Mouse (Mus musculus) natural killer cell, adult 2 months (primary cell): ENCODE measurements at regions not wholly inside any gene's neighbourhood (a gene's known extent, or its start where the extent isn't known, plus 50 kb on each side); places are given as distances from the start of the nearest gene placed in this dataset.
A peak's percentile ranks its signal among the peaks of the same experiment; 100 is the strongest.

Experiments
- DNase-seq, 2 experiments: peaks; one replicate each; pipeline ENCODE4 v3.0.0; 2022; ENCODE audit warnings: low spot score in 2 of 2

DNA sequence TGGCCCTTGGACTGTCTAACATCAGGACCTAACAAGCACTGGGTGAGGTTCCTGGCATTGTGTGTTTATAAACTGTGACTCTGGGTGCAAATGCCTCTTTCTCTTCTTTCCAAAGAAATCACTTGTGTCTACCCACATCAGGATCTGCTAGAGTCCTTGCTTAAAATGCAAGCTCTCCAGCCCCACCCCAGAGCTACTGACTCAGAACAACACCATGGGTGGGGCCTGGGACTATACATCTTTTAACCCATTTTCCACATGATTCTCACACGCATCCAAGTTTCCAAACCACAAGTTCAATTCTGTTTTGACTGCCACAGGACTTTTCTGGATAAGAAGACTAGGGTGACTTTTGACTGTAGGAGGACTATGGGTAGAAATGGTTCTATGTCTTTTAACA is 88.7 kb upstream of the 4930412O13Rik start:
- DNase-seq, result no peak

DNA sequence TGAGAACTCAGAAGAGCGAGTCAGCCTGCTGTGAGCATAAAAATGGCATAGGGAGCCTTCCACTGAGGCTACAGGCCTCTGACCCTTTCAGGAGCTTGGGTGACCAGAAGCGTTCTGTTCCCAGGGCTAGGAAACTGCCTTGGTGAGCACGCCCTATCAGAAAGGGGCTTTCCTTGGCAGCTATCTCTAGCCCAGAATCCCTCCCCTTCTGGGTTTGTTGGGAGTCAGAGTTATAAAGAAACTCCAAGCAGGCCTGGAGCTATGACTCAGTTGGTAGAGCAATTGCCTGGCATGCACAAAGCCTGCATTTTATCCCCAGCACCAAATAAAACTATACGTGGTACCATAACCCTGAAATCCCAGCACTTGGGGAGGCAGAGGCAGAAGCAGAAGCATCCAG is 85.7 kb upstream of the 4930412O13Rik start:
- DNase-seq, result no peak

- DNase-seq, result peak; percentile 57 to 74
Observed at GRCm38 (mm10) chr2:9801484-9801883, 79.6 kb upstream of the 4930412O13Rik start.

DNA sequence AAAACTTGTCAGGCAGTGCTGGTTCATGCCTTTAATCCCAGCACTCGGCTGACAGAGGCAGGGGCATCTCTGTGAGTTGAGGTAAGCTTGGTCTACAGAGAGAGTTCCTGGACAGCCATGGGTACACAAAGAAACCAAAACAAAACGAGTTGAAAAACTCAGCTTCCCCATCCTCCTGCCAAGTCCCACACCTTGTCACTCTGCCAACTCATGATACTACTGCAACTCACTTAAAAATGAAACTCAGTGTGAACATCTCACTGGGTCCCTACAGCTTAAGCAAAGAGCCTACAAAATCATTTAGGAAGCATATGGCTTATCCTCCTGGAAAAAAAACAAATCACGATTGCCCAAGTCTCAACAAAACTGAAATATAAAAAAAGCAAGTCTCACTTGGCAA is 76.7 kb upstream of the 4930412O13Rik start:
- DNase-seq, result no peak

DNA sequence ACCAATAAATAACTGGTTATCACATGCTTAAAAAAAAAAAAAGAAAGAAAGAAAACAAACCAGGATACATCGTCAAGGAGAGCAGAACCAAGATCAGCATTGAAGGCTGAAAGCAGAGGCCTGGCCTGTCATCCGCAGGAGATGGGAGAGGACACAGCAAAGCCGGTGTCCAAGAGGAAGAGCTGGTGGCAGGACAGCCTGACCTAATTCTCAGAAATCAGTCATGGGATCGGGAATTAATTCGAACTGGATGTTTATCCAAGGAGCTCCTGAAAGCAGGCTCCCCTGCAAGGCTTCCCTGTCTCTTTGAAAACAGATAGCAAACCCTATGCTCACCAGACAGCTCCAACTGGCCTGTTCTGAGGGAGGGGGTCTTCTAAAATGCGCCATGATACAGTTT is 75.5 kb upstream of the 4930412O13Rik start:
- no peak for DNase-seq
